Mouse (Mus musculus) intestine, embryonic 16.5 days (tissue): Measurements from ENCODE around the gene Cd8a. TPM values are rescaled to one million over a fixed set of nuclear protein-coding genes. Genes with fewer than 3 reads are reported as not detected.

ENCODE experiments used
- ATAC-seq: fragments of 200-750 bp; cut with Nextera tagmentation; 2 replicates; pipeline ENCODE4 v1.8.0; 2017; ENCODE audit warnings: moderate TSS enrichment, moderate library complexity
- H3K27ac ChIP-seq: fragments of 300-500 bp; sonication (generic); 2 replicates; pipeline ENCODE4 v1.5.1; 2014; ENCODE audit warnings: mild to moderate bottlenecking, low read length
- H3K27me3 ChIP-seq: fragments of 300-500 bp; sonication (generic); replicated peaks from 2 replicates; pipeline ENCODE4 v1.6.1; 2014; ENCODE audit warnings: low read length, control low read depth, mixed read lengths; ENCODE audit not compliant: control insufficient read depth, insufficient read depth
- H3K36me3 ChIP-seq: fragments of 300-500 bp; sonication (generic); 2 replicates; pipeline ENCODE4 v1.6.1; 2014; ENCODE audit warnings: low read length, control low read depth; ENCODE audit not compliant: control insufficient read depth, insufficient read depth
- H3K4me1 ChIP-seq: fragments of 300-500 bp; sonication (generic); 2 replicates; pipeline ENCODE4 v1.6.1; 2014; ENCODE audit warnings: low read length, control low read depth, mixed read lengths; ENCODE audit not compliant: control insufficient read depth, insufficient read depth
- H3K4me2 ChIP-seq: fragments of 300-500 bp; sonication (generic); 2 replicates; pipeline ENCODE4 v1.6.1; 2014; ENCODE audit warnings: low read depth, low read length, control low read depth
- H3K4me3 ChIP-seq: fragments of 300-500 bp; sonication (generic); 2 replicates; pipeline ENCODE4 v1.5.1; 2014; ENCODE audit warnings: mild to moderate bottlenecking, low read length
- H3K9ac ChIP-seq: fragments of 300-500 bp; sonication (generic); 2 replicates; pipeline ENCODE4 v1.6.1; 2014; ENCODE audit warnings: low read depth, low read length
- H3K9me3 ChIP-seq: fragments of 300-500 bp; sonication (generic); 2 replicates; pipeline ENCODE4 v1.6.1; 2016; ENCODE audit warnings: low read length, control low read depth; ENCODE audit not compliant: control insufficient read depth
- WGBS: fragments of 180-500 bp; shearing (Covaris S2); extraction: QIAGEN DNeasy Blood & Tissue Kit; methylation state at CpG from one replicate; pipeline ENCODE4 v1.1.7; 2014; 5-methylcytosine and 5-hydroxymethylcytosine counted together
- polyA plus RNA-seq: library from polyadenylated mRNA; unstranded; fragments of >200 nt; fragmentation: Nextera tagmentation; extraction: Ambion mirVana; gene quantifications from 2 replicates; pipeline ENCODE4 v1.2.1, GENCODE M21; 2015

Gene Cd8a
- polyA plus RNA-seq, 1 experiment from 2014 or later, result not detected

DNA sequence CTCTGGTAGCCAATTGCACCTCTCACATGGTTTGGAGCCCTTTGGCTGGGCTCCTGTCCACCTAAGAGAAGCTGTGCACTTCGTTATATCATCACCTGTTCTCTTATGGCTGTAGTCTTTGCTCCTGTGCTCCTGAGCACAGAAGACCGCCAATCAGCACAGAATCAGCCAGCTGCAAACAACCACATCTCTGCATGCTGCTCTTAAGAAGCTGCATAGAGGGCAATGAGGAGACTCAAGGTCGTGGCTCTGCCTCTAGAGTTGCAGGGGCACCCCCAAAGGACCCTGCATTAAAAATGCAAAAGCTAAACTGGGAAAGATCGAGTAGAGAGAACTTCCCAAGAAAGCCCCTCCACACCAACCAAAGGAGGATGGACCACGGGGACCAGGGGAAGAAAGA, 12.5 kb upstream of the Cd8a start:
- Histone ChIP-seq H3K27ac (no peak overlapping the region), H3K4me1 (no peaks in the 10 kb centered on the region), H3K36me3 (no peaks in the 10 kb centered on the region), H3K4me3 (no peak overlapping the region), H3K9me3 (no peaks in the 10 kb centered on the region), H3K9ac (no peak overlapping the region), H3K4me2 (no peak overlapping the region), H3K27me3 (no peaks in the 10 kb centered on the region)
- ATAC-seq, result no peak
- 65% methylated on average over 5 of the region's 5 CpGs for WGBS

DNA sequence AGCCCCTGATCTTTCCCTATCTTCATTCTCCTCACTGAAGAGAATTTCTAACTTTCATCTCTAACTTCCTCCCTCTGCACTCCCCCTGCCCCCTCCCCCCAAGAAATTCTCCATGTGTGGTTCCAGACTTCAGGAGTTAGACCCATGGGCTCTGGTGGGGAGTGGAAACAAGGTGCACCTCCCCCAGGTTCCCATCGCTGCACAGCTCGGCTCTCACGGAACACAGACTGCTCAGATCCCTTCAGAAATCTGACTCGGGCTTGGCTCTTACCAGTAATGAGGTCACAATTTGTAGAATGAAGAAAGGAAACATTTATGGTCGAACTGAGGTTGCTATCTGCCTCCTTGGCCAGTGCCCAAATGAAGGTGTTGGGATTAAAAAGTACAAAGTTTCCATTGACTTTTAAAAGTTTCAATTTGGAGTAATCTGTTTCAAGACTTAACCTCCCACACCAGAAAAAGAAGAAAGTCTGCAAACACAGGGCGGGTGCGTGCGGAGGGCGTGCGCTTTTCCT, 12.0 kb upstream of the Cd8a start:
- Histone ChIP-seq H3K4me2 (no peak overlapping the region), H3K9ac (no peak overlapping the region), H3K27ac (no peak overlapping the region), H3K9me3 (no peaks in the 10 kb centered on the region), H3K27me3 (no peaks in the 10 kb centered on the region), H3K4me1 (no peaks in the 10 kb centered on the region), H3K36me3 (no peaks in the 10 kb centered on the region), H3K4me3 (no peak overlapping the region)
- 79% methylated on average over 10 of the region's 10 CpGs for WGBS
- ATAC-seq, result no peak

DNA sequence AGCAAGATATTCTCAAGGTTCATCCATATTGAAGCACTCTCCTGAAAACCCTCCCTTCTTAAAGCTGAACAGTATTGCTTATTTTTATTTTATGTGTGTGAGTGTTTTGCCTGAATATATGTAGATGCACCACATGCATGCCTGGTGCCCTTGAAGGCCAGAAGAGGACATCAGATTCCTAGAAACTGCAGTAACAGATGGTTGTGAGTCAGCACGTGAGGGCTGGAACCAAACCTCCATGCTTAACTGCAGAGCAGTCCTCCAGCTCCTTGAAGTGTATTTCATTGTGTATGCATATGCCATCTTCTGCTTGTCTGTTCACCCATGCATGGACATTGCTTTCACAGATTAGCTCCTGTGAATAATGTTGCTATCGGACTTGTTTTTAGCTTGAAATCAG, 9.2 kb upstream of the Cd8a start:
- H3K9me3 ChIP-seq, result no peaks in the 10 kb centered on the region
- WGBS, result 83% methylated on average over 2 of the region's 2 CpGs
- no peaks in the 10 kb centered on the region for H3K4me1 ChIP-seq
- no peaks in the 10 kb centered on the region for H3K27me3 ChIP-seq
- H3K36me3 ChIP-seq, result no peaks in the 10 kb centered on the region
- no peak overlapping the region for H3K4me3 ChIP-seq
- H3K4me2 ChIP-seq, result no peak overlapping the region
- H3K9ac ChIP-seq, result no peak overlapping the region
- no peak overlapping the region for H3K27ac ChIP-seq
- ATAC-seq, result no peak

DNA sequence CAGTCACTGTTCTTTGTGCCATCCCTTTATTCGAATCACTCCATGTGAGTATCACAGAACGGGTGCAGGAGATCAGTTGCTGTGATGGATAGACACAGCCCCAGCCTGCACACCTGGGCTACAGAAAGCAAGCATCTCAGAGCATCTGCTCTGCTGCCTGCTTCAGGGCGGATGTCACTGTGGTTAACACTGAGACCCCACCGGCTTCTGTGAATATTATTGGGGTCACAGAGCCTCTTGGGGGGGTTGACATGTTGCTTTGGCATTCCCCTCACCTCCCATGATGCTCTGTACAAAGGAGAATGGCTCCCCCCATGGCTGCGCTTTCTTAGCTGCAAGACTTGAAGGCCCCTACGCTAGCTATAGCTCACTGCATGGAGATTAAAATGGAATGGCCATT, 3.8 kb upstream of the Cd8a start:
- H3K4me3 ChIP-seq, result no peak overlapping the region
- no peaks in the 10 kb centered on the region for H3K4me1 ChIP-seq
- H3K9ac ChIP-seq, result no peak overlapping the region
- no peaks in the 10 kb centered on the region for H3K27me3 ChIP-seq
- no peak overlapping the region for H3K27ac ChIP-seq
- H3K9me3 ChIP-seq, result no peaks in the 10 kb centered on the region
- WGBS, result 95% methylated on average over 6 of the region's 6 CpGs
- H3K4me2 ChIP-seq, result no peak overlapping the region
- no peaks in the 10 kb centered on the region for H3K36me3 ChIP-seq
- ATAC-seq, result no peak

DNA sequence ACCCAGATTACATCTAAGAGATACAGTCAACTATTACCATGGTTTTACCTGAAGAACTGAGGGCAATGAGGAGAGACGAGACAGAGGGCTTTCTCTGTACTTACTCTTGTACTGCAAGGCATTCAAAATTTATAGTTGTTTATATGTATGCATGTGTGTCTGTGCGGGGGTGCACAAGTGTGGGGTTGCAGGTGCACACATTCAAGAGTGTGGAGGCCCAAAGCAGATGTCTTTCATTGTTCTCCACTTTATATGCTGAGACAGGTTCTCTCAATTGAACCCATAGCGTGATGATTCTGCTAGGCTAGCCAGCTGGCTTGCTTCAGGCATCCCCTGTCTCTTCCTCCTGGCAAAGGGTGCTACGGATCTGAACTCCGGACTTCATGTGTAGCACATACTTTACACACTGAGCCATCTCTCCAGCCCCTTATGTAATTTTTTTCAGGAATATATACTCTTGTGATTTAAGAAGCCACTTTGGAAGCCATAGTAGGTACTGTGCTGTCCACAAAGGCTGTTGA, 2.1 kb upstream of the Cd8a start:
- no peaks in the 10 kb centered on the region for H3K36me3 ChIP-seq
- H3K27ac ChIP-seq, result no peak overlapping the region
- 76% methylated on average over 5 of the region's 5 CpGs for WGBS
- H3K4me3 ChIP-seq, result no peak overlapping the region
- H3K9me3 ChIP-seq, result no peaks in the 10 kb centered on the region
- no peak overlapping the region for H3K4me2 ChIP-seq
- no peak for ATAC-seq
- no peaks in the 10 kb centered on the region for H3K4me1 ChIP-seq
- H3K9ac ChIP-seq, result no peak overlapping the region
- no peaks in the 10 kb centered on the region for H3K27me3 ChIP-seq

DNA sequence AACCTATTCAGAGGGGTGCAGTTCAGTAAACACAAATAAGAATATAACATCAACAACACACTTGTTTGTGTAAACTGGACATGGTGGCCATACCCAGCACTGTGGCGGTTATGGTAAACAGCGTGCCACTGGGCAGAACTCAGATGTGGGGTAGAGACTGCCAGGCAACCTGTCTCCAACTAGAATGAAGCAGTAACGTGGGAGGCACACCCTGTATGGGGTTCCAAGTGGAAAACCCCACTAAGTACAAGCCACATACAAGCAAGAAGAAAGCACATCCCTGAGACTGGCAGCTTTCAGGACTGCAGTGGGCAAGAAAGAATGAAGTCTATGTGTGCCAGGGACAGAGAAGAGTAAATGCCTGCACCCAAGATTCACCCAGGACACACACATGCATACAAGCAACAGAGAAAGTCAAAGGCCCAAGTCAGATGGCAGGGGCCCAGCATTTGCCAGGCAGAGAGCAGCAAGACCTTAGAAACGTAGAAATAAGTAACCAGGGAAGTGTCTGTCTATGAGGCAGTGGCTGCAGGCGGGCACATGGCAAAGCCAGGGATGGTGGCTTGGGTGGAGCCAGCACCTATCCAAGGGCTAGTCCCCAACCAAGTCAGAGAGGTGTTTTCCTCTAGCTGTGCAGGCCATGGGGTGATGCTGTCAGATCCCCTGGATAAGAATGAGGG, 1.0 kb upstream of the Cd8a start:
- H3K4me1 ChIP-seq, result no peaks in the 10 kb centered on the region
- no peak overlapping the region for H3K27ac ChIP-seq
- H3K36me3 ChIP-seq, result no peaks in the 10 kb centered on the region
- no peak overlapping the region for H3K9ac ChIP-seq
- H3K27me3 ChIP-seq, result no peaks in the 10 kb centered on the region
- no peaks in the 10 kb centered on the region for H3K9me3 ChIP-seq
- H3K4me2 ChIP-seq, result no peak overlapping the region
- H3K4me3 ChIP-seq, result no peak overlapping the region
- no peak for ATAC-seq
- WGBS, result 88% methylated on average over 5 of the region's 5 CpGs

DNA sequence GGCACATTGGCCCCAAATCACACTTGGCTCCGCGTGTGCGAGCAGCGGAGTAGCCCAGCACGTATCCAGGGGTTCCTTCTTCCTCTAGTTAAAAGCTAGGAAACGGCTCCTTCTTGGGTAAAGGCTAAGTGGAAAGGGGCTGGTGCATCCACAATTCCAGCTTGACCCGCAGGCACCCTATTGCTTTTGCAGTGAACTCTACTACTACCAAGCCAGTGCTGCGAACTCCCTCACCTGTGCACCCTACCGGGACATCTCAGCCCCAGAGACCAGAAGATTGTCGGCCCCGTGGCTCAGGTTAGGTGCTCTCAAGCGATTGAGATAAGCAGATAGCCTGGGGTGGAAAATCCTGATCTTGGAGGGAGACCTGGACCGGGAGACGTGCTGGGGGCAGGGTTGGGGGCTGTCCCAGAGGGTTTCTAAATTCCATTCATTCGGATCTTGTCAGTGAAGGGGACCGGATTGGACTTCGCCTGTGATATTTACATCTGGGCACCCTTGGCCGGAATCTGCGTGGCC, 1.1 kb downstream of the Cd8a start:
- ATAC-seq, result no peak
- Histone ChIP-seq H3K4me1 (no peaks in the 10 kb centered on the region), H3K4me3 (no peak overlapping the region), H3K27ac (no peak overlapping the region), H3K4me2 (no peak overlapping the region), H3K9ac (no peak overlapping the region), H3K27me3 (no peaks in the 10 kb centered on the region), H3K36me3 (no peaks in the 10 kb centered on the region), H3K9me3 (no peaks in the 10 kb centered on the region)
- WGBS, result 87% methylated on average over 19 of the region's 19 CpGs

DNA sequence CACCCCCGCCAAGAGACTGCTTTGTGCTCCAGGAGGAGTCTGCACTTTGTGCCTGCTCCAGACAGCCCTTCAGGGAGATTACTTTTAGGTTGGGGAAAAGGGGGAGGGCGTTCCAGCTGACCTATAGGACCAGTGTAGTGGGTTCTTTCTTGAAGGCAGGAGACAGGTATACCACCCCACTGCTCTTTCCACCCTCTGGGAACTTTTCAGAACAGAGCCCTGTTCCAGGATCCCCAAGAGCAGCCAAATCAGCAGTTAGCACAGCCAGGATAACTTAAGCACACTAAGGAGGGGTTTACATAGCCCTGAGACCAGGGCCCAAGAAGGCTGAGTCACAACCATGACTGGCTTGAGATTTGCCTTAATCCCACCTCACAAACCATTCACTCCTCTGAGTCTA, 1.7 kb downstream of the Cd8a start:
- Histone ChIP-seq H3K27ac (no peak overlapping the region), H3K4me1 (no peaks in the 10 kb centered on the region), H3K4me3 (no peak overlapping the region), H3K9me3 (no peaks in the 10 kb centered on the region), H3K4me2 (no peak overlapping the region), H3K9ac (no peak overlapping the region), H3K36me3 (no peaks in the 10 kb centered on the region), H3K27me3 (no peaks in the 10 kb centered on the region)
- 80% methylated on average over 2 of the region's 2 CpGs for WGBS
- ATAC-seq, result no peak

DNA sequence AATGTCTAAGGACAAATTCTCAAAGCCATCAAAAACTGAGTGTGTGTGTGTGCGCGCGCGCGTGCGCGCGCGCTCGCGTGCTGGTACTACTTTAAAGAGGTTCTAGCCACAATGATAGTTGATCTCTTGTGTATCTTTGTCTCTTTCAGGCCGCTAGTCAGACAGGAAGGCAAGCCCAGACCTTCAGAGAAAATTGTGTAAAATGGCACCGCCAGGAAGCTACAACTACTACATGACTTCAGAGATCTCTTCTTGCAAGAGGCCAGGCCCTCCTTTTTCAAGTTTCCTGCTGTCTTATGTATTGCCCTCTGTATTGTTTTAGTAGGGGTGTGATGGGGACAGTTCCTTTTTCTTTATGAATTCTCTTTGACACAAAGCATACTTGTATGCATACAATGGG, 3.5 kb downstream of the Cd8a start:
- Histone ChIP-seq H3K4me1 (no peaks in the 10 kb centered on the region), H3K9me3 (no peaks in the 10 kb centered on the region), H3K4me2 (no peak overlapping the region), H3K27ac (no peak overlapping the region), H3K4me3 (no peak overlapping the region), H3K9ac (no peak overlapping the region), H3K36me3 (no peaks in the 10 kb centered on the region), H3K27me3 (no peaks in the 10 kb centered on the region)
- no peak for ATAC-seq
- WGBS, result 95% methylated on average over 13 of the region's 13 CpGs

DNA sequence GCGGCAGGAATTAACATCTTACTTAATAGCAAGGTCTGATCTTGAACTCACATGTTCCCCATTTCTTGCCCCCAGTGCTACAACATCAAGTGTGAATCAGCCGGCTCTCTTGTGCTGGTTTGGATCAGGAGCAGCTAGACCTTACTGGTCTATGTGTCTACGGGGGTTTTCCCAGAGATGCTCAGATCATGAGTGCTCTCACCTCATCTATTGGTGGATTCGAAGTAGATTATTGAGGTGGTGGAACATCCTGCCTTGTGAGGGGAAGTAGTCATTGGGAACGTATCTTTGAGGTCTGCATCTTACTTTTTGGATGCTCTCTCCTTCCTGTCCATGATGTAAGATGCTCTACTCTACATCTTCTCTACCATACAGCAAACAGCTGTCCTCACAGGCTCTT, 8.4 kb downstream of the Cd8a start:
- Histone ChIP-seq H3K9ac (no peak overlapping the region), H3K4me2 (no peak overlapping the region), H3K36me3 (no peaks in the 10 kb centered on the region), H3K4me3 (no peak overlapping the region), H3K4me1 (no peaks in the 10 kb centered on the region), H3K27ac (no peak overlapping the region), H3K9me3 (no peaks in the 10 kb centered on the region), H3K27me3 (no peaks in the 10 kb centered on the region)
- ATAC-seq, result no peak
- WGBS, result 92% methylated on average over 5 of the region's 5 CpGs
